Mouse (Mus musculus) left cerebral cortex, postnatal 10 days (tissue): ENCODE data around the gene Pkn2. TPM values are rescaled to one million over a fixed set of nuclear protein-coding genes. Genes with fewer than 3 reads are reported as not detected.

Experiments
- DNase-seq, 2 experiments: peaks; one replicate each; pipeline ENCODE4 v3.0.0; 2021 to 2022; ENCODE audit warnings: low spot score in 2 of 2, mixed read lengths in 1 of 2; ENCODE audit errors: extremely low spot score in 1 of 2
- intact Hi-C: fragments of 180-260 bp; cut with DNase I; formaldehyde crosslinking; loops from one replicate; pipeline ENCODE4 v1.15.1; 2025
- total RNA-seq, 2 experiments: library from RNA; stranded (reverse); gene quantifications; 2 replicates each; pipeline ENCODE4 v1.2.3; 2021

Pkn2 gene
- total RNA-seq, 2 experiments from 2014 or later: 24.3 to 24.8 TPM

- intact Hi-C loops: no loop called here
- peak in 1 of 2 experiments; percentile 38 for DNase-seq
These were observed 30.2 kb downstream of the Pkn2 start for GRCm38 (mm10) chr3:142851631-142852030.

GRCm38 (mm10) chr3:142839961-142840360 lies 41.8 kb downstream of the Pkn2 start:
- DNase-seq: no peak
- intact Hi-C loops: no loop called here

- intact Hi-C loops: no loop called here
These were observed 47.0 kb downstream of the Pkn2 start for GRCm38 (mm10) chr3:142834761-142835160.

GRCm38 (mm10) chr3:142834024-142834423 lies 47.8 kb downstream of the Pkn2 start:
- intact Hi-C loops: no loop called here
- DNase-seq: no peak

More at GRCm38 (mm10) chr3:142834761-142835160, 47.0 kb downstream of the Pkn2 start:
- no peak for DNase-seq

- intact Hi-C loops: no loop called here
These were observed 48.9 kb downstream of the Pkn2 start for GRCm38 (mm10) chr3:142832910-142833309.

GRCm38 (mm10) chr3:142826449-142827146 lies 55.2 kb downstream of the Pkn2 start:
- DNase-seq: no peak
- intact Hi-C loops: loop anchor here (10.0 kb wide), 1 partner anchor 98 kb away; no protein-coding TSS in a partner anchor

More at GRCm38 (mm10) chr3:142832910-142833309, 48.9 kb downstream of the Pkn2 start:
- no peak for DNase-seq

GRCm38 (mm10) chr3:142823606-142824005 lies 58.2 kb downstream of the Pkn2 start:
- no peak for DNase-seq
- intact Hi-C loops: loop anchor here (10.0 kb wide), 1 partner anchor 101 kb away; no protein-coding TSS in a partner anchor

- no peak for DNase-seq
- intact Hi-C loops: no loop called here
These were observed 64.3 kb downstream of the Pkn2 start for GRCm38 (mm10) chr3:142817506-142817905.

GRCm38 (mm10) chr3:142811582-142811981 lies 70.2 kb downstream of the Pkn2 start:
- intact Hi-C loops: no loop called here
- no peak for DNase-seq

GRCm38 (mm10) chr3:142795587-142795986 lies 86.2 kb downstream of the Pkn2 start:
- no peak for DNase-seq

GRCm38 (mm10) chr3:142786423-142787072 lies 95.3 kb downstream of the Pkn2 start:
- intact Hi-C loops: no loop called here
- DNase-seq: no peak

More at GRCm38 (mm10) chr3:142795587-142795986, 86.2 kb downstream of the Pkn2 start:
- intact Hi-C loops: no loop called here

GRCm38 (mm10) chr3:142777227-142777626 lies 104.6 kb downstream of the Pkn2 start:
- DNase-seq: no peak
- intact Hi-C loops: no loop called here

GRCm38 (mm10) chr3:142773538-142774191 lies 108.1 kb downstream of the Pkn2 start:
- no peak for DNase-seq
- intact Hi-C loops: no loop called here

GRCm38 (mm10) chr3:142770518-142770917 lies 111.3 kb downstream of the Pkn2 start:
- intact Hi-C loops: no loop called here

GRCm38 (mm10) chr3:142768498-142768897 lies 113.3 kb downstream of the Pkn2 start:
- no peak for DNase-seq
- intact Hi-C loops: no loop called here

More at GRCm38 (mm10) chr3:142770518-142770917, 111.3 kb downstream of the Pkn2 start:
- no peak for DNase-seq

- no peak for DNase-seq
- intact Hi-C loops: no loop called here
These were observed 116.0 kb downstream of the Pkn2 start for GRCm38 (mm10) chr3:142765778-142766165.

GRCm38 (mm10) chr3:142764995-142765777 lies 116.6 kb downstream of the Pkn2 start, which contains the start of gene Gtf2b:
Gene Gtf2b (plus strand): TSS chr3:142765045.
- intact Hi-C loops: no loop called here
- peak; percentile 89 to 96 for DNase-seq

GRCm38 (mm10) chr3:142760356-142760755 lies 121.4 kb downstream of the Pkn2 start:
- intact Hi-C loops: no loop called here
- no peak for DNase-seq

- DNase-seq: no peak
- intact Hi-C loops: no loop called here
These were observed 123.2 kb downstream of the Pkn2 start for GRCm38 (mm10) chr3:142758593-142758992.
